19 mouse cellular contexts compared by ENCODE assay signal in genomic region chr16:37703884-37704283, GRCm38 (mm10). TPM values are rescaled to one million over a fixed set of nuclear protein-coding genes. Genes with fewer than 3 reads are reported as not detected.
A peak's percentile ranks its signal among the peaks of the same experiment; 100 is the strongest.
DNase-seq lines count a peak whose midpoint lies in the region; ATAC-seq and TF ChIP-seq lines count a peak whose summit lies in the region.
"Had no signal": no experiment of that assay in that cellular context is flagged by ENCODE, and none has a peak within 500 bp of the region (broad histone marks: within the 10 kb centered on the region; RNA-seq: fewer than 3 reads in every experiment).

No protein-coding gene starts in this region.

- WGBS in forebrain, postnatal 0 days = 68% methylated on average over 5 of the region's 5 CpGs
- WGBS in forebrain, embryonic 11.5 days = 92% methylated on average over 5 of the region's 5 CpGs
- 57% methylated on average over 5 of the region's 5 CpGs for WGBS in olfactory bulb, adult 2 months
- WGBS in midbrain, embryonic 14.5 days = 79% methylated on average over 5 of the region's 5 CpGs

- no peak overlapping the region for H3K9ac ChIP-seq in forebrain, postnatal 0 days
- H3K9ac ChIP-seq in forebrain, embryonic 11.5 days (ENCODE audit: low read length) = no peak overlapping the region
- H3K9ac ChIP-seq in midbrain, embryonic 14.5 days (replicated peaks; ENCODE audit: low read length) = no peak overlapping the region
- H3K9ac ChIP-seq: embryonic facial prominence, embryonic 12.5 days; hindbrain, embryonic 13.5 days had no signal

- intact Hi-C loops in left cerebral cortex, adult 2 months (cut with DNase I) = no loop called here

- H3K27me3 ChIP-seq in forebrain, postnatal 0 days (ENCODE audit: insufficient read depth, low read length) = no peaks in the 10 kb centered on the region
- no peaks in the 10 kb centered on the region for H3K27me3 ChIP-seq in forebrain, embryonic 11.5 days (ENCODE audit: control insufficient read depth, insufficient read depth, low read length)
- no peaks in the 10 kb centered on the region for H3K27me3 ChIP-seq in midbrain, embryonic 14.5 days (ENCODE audit: control insufficient read depth, insufficient read depth, low read length)
- H3K27me3 ChIP-seq: embryonic facial prominence, embryonic 12.5 days; hindbrain, embryonic 13.5 days had no signal

- no peak overlapping the region for H3K4me2 ChIP-seq in forebrain, postnatal 0 days (ENCODE audit: low read depth)
- no peak overlapping the region for H3K4me2 ChIP-seq in forebrain, embryonic 11.5 days (ENCODE audit: low read depth, low read length, severe bottlenecking)
- H3K4me2 ChIP-seq in midbrain, embryonic 14.5 days (ENCODE audit: low read length) = no peak overlapping the region
- H3K4me2 ChIP-seq: embryonic facial prominence, embryonic 12.5 days; hindbrain, embryonic 13.5 days had no signal

- no peak for TF ChIP-seq POLR2A in olfactory bulb, adult 2 months (IDR thresholded peaks at IDR 0.05; ENCODE audit: insufficient read depth, low read depth, low read length)

- H3K36me3 ChIP-seq in forebrain, postnatal 0 days (ENCODE audit: insufficient read depth) = no peaks in the 10 kb centered on the region
- no peaks in the 10 kb centered on the region for H3K36me3 ChIP-seq in forebrain, embryonic 11.5 days (ENCODE audit: control insufficient read depth, insufficient read depth, low read length)
- H3K36me3 ChIP-seq in midbrain, embryonic 14.5 days (ENCODE audit: control insufficient read depth, insufficient read depth, low read length) = no peaks in the 10 kb centered on the region
- H3K36me3 ChIP-seq: embryonic facial prominence, embryonic 12.5 days; heart, embryonic 10.5 days; hindbrain, embryonic 13.5 days had no signal

- H3K4me1 ChIP-seq in forebrain, postnatal 0 days (ENCODE audit: insufficient read depth) = peaks cover 5% of the 10 kb centered on the region; the same call in 1 of the 2 replicates
- no peaks in the 10 kb centered on the region; the same call in 1 of the 2 replicates for H3K4me1 ChIP-seq in forebrain, embryonic 11.5 days (replicated peaks; ENCODE audit: control insufficient read depth, insufficient read depth, low read length)
- no peaks in the 10 kb centered on the region; the same call in 1 of the 2 replicates for H3K4me1 ChIP-seq in olfactory bulb, adult 2 months (ENCODE audit: control insufficient read depth, insufficient read depth, low read length)
- H3K4me1 ChIP-seq in midbrain, embryonic 14.5 days (ENCODE audit: control insufficient read depth, insufficient read depth, low read length) = peaks cover 15% of the 10 kb centered on the region
- H3K4me1 ChIP-seq: heart, embryonic 10.5 days had no signal

- H3K9me3 ChIP-seq in forebrain, postnatal 0 days (ENCODE audit: low read length) = no peaks in the 10 kb centered on the region
- H3K9me3 ChIP-seq in forebrain, embryonic 11.5 days (ENCODE audit: control insufficient read depth, low read length) = no peaks in the 10 kb centered on the region
- no peaks in the 10 kb centered on the region for H3K9me3 ChIP-seq in midbrain, embryonic 14.5 days (ENCODE audit: control insufficient read depth, low read length)
- H3K9me3 ChIP-seq: embryonic facial prominence, embryonic 12.5 days; heart, embryonic 10.5 days; hindbrain, embryonic 13.5 days had no signal

- H3K4me3 ChIP-seq in forebrain, postnatal 0 days (ENCODE audit: low read depth, low read length) = no peak overlapping the region
- H3K4me3 ChIP-seq in forebrain, embryonic 11.5 days (ENCODE audit: low read depth, low read length) = no peak overlapping the region
- H3K4me3 ChIP-seq in left cerebral cortex, adult 2 months = no peak overlapping the region
- H3K4me3 ChIP-seq in olfactory bulb, adult 2 months (ENCODE audit: insufficient read depth, low read depth, low read length) = no peak overlapping the region
- no peak overlapping the region for H3K4me3 ChIP-seq in midbrain, embryonic 14.5 days (replicated peaks; ENCODE audit: low read depth, low read length)
- H3K4me3 ChIP-seq: embryonic facial prominence, embryonic 12.5 days; heart, embryonic 10.5 days; hindbrain, embryonic 13.5 days had no signal

- no peak for TF ChIP-seq CTCF in forebrain, postnatal 0 days (IDR thresholded peaks at IDR 0.05; ENCODE audit: low read depth)
- TF ChIP-seq CTCF in left cerebral cortex, adult 2 months (IDR thresholded peaks at IDR 0.05) = no peak
- no peak for TF ChIP-seq CTCF in olfactory bulb, adult 2 months (IDR thresholded peaks at IDR 0.05; ENCODE audit: insufficient read depth, low read depth, low read length)

- peak; percentile 34 for DNase-seq in forebrain, postnatal 0 days
- DNase-seq in forebrain, embryonic 11.5 days (ENCODE audit: low spot score) = no peak
- DNase-seq in left cerebral cortex, adult 2 months (ENCODE audit: extremely low spot score in 1 of 2, low spot score in 2 of 2) = no peak
- no peak for DNase-seq in left cerebral cortex, adult 8-10 months (ENCODE audit: low spot score in 2 of 2)
- no peak for DNase-seq in midbrain, embryonic 14.5 days
- DNase-seq: adrenal gland, adult 8-10 months; adrenal gland, postnatal 36 days; cerebellum, adult 11 months; cerebellum, adult 8-10 months; cerebellum, postnatal 14 days; gastrocnemius, postnatal 36 days; heart, adult 18-20 months; heart, postnatal 10 days had no signal

- peak; percentile 28; the same call in 1 of the 2 replicates for ATAC-seq in forebrain, postnatal 0 days
- ATAC-seq in forebrain, embryonic 11.5 days (replicated peaks; ENCODE audit: low FRiP score) = no peak
- no peak for ATAC-seq in midbrain, embryonic 14.5 days (ENCODE audit: low FRiP score, low TSS enrichment)
- ATAC-seq: forebrain, embryonic 14.5 days; hindbrain, postnatal 0 days had no signal

- peak overlapping the region; percentile 69 for H3K27ac ChIP-seq in forebrain, postnatal 0 days (ENCODE audit: low read depth, low read length)
- H3K27ac ChIP-seq in forebrain, embryonic 11.5 days (ENCODE audit: low read depth, low read length) = no peak overlapping the region
- H3K27ac ChIP-seq in left cerebral cortex, adult 2 months = peak overlapping the region; percentile 86
- peak overlapping the region; percentile 16; the same call in 1 of the 2 replicates for H3K27ac ChIP-seq in olfactory bulb, adult 2 months (ENCODE audit: insufficient read depth, low read depth, low read length)
- H3K27ac ChIP-seq in midbrain, embryonic 14.5 days (replicated peaks; ENCODE audit: low read depth, low read length) = no peak overlapping the region
- H3K27ac ChIP-seq: embryonic facial prominence, embryonic 12.5 days; heart, embryonic 10.5 days; hindbrain, embryonic 13.5 days; hindbrain, postnatal 0 days had no signal

RNA-seq across cellular contexts. Expression of gene Ndufb4, which starts 49.6 kb away (rescaled TPM):
- total RNA-seq in forebrain, postnatal 0 days (2014; rRNA removed) = 33.9 and 49.3 TPM in 2 replicates
- 79.1 and 117 TPM in 2 replicates for polyA plus RNA-seq in forebrain, postnatal 0 days (2015; fragmentation: Nextera tagmentation; extraction: Ambion mirVana)
- polyA plus RNA-seq in forebrain, embryonic 11.5 days (2014; fragmentation: Nextera tagmentation; extraction: Ambion mirVana) = 50.5 and 63.0 TPM in 2 replicates
- 10 to 100 TPM; 68.5 to 69.7 TPM for total RNA-seq in left cerebral cortex, adult 2 months (2021)
- total RNA-seq in left cerebral cortex, adult 8-10 months (2022) = 10 to 100 TPM; 62.1 to 83.1 (median 75.9) TPM
- polyA plus RNA-seq in olfactory bulb, adult 2 months (2012; ENCODE audit: insufficient read depth, insufficient read length, low replicate concordance, missing spikeins) = not detected in 2 replicates
- 68.6 and 76.9 TPM in 2 replicates for polyA plus RNA-seq in midbrain, embryonic 14.5 days (2014; fragmentation: Nextera tagmentation; extraction: Ambion mirVana)

Comparison
In these comparisons a context has a peak if more than half of its experiments do, and no peak if none do; other contexts are left out.
1. H3K27ac ChIP-seq: peak in forebrain, postnatal 0 days (single experiment), left cerebral cortex, adult 2 months (single experiment) and olfactory bulb, adult 2 months (single experiment); none in forebrain, embryonic 11.5 days (single experiment) and midbrain, embryonic 14.5 days (single experiment).